Mouse (Mus musculus) T-helper 17 cell (primary cell): ENCODE results near the gene Gm20388.

ENCODE experiments used
- in situ Hi-C, 2 experiments: fragments of 300-600 bp; cut with MboI, MseI; formaldehyde crosslinking; loops; 1 replicate in 1 of 2; 2 replicates in 1 of 2; pipeline ENCODE4 v1.15.1; 2025; ENCODE audit warnings: high pct_unique_total_duplicates in 2 of 2

Gene Gm20388

DNA sequence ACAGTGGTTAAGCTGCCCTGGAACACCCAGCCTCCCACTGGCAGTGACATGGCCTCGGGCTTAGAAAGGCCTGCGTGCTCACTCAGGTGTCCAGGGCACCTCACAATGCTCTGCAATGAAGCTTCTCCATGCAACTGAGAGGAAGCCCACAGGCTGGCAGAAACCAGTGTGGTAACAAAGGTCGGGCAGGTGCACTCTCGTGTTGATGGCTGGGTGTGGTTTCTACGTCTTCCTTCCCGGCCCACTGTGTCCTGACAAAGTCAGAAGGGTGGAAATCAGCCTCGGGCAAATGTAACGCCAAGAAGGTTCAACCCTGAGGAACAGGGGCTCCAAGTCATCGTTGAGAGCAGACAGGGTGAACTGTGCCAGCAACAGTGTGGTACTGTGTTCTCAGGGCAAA lies 1084.8 kb downstream of the Gm20388 start:
- in situ Hi-C loops, result no loop called here

DNA sequence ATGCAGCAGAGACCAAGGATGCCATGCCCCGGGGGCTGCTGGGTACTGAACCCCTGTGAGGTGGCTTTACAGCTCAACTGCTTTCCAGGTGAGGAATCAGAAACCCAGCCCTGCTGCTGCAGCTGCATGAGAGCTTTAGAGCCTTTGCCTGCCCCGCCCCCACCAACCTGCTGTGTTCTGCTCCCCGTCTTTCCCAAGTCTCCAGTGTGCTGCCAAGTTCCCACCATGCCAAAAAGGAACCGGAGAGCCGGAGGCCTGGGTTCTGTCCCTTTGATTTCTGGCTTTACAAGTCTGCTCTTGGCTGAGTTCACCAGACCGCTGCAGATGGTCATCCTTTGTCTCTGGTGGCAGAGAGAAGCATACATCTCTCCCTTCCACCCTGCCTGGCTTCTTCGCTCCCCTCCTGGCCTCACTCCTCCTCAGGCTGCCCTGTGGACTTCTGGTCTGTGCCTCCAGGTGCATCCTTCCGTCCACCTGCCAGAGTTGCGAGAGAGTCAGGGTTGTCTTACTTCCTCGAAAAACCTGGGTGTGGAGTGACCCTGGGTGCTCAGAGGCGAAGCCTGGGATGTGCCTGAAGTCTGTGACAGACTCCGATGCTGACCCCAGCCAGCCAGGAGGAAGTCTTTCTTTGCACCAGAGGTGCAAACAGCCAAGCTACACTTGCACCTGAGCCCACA lies 1086.4 kb downstream of the Gm20388 start:
- in situ Hi-C loops, result no loop called here

DNA sequence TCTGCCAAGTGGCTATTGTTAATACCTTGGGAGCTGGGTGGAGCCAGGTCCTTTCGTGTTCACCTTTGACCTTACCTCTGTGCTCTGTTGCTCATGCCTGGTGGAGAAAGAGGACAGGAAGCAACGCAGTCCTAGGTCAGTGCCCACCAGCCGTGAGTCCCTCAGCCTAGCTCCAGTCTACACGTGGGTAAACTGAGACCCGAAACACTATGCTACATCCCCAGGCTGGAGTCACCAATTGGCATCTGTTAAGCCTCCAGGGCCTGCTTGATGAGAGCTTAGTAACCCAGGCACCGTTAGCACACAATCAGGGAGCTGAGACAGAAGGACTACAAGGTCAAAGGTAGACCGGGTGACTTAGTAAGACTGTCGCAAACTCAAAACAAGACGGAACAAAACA lies 1087.3 kb downstream of the Gm20388 start:
- in situ Hi-C loops, result no loop called here

DNA sequence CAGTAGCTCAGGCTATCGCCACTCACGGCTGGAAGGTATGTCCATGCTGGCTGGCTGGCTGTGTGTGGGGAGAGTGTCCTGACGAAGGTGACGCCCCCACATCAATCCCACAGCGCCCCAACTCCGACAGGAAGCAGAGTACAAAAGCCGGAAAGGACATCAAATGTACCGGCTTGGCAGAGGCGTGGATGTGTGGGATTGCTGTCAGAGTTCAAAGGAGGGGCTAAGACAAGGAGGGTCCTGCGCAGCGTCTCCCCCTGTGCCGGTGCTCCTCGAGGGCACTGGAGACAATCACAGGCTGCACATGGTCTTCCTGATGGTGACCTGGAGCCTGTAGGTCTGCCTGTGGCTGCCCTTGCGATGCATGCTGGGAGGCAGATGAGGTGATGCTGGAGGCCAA lies 1088.3 kb downstream of the Gm20388 start:
- in situ Hi-C loops, result no loop called here

DNA sequence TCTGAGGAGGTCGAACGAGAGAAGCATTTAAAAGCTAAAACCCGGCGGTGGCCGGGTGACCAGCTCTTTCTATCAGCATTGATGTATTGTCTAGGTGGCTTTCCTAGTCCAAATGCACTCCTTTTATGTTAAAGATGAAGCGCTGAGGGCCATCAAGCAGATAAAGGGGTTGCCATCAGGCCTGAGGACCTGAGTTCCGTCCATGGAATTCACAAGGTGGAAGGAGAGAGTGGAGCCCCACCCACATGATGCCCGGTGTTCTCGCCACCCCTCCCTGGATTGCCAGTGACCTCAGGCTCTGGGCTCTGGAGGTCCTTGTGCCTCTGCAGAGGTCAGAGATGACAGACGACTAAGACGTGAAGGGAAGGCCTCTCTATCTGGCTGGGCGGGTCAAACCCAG lies 1091.3 kb downstream of the Gm20388 start:
- in situ Hi-C loops, result no loop called here

DNA sequence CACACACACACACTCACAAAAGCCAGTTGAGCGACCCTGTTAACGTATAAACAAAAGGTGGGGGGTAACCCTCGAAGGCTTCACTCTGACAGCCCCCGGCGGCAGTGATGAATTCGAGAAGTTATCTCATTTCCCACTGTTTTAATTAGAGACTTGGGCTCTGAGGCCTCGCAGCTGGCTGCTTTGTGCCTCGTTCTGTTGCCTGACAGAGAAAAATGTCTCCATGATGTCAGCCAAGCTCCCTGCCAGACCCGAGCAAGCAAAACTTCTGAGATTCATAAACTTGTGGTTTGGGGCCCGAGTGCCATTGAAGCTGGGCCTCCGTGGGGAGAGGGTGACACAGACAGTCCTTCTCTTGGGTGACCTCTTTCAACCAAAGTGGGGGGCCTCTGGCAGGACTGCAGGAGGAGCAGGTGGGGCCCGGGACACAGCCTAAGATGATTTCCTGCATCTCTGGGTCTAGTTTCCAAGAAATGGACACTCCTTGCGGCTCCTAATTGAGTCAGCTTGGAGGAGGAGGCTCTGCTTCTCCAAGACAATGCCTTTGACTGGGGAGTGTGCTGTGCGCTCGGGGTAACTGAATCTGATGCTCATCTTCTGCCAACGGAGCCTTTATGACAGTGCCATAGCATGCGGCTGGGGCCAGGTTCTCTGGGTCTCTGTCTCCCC lies 1092.4 kb downstream of the Gm20388 start:
- in situ Hi-C loops, result no loop called here

DNA sequence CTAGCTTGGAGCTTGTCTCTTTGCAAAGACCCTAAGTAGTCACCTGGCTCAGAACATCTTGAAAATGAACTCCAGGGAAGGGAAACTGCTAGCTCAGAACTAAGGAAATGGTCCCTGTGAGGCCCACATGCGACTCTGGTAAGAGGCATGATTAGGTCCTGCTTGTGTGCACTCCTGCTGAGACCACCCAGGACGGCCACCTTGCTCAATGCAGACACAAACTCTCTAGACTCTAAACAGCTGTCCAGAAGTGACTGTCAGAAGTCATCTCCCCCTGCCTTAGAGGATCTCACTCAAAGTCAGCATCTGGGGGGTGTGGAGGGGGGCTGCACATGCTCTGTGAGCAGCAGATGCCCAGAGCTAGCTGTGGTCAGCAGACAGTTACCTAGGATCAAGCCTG lies 1093.0 kb downstream of the Gm20388 start:
- in situ Hi-C loops, result no loop called here

DNA sequence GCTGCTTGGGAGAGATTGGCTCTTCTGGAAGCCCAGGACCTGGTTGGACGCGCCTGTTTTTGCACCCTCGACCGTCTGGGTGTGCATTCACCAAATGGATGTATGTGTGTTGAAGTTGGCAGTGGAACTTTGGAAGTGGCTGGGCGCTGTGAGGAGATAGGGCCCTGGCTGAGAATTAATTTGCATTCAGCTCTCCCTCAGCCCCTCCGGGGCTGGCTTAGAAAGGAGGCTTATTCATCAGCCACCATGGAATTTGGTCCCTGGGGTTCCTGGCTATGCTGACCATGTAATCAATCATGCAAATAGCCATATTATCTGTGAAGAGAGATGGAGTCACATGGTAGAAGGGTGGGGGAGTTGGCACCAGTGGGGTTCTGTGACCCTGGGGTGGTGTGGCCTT lies 1102.7 kb downstream of the Gm20388 start:
- in situ Hi-C loops, result no loop called here

DNA sequence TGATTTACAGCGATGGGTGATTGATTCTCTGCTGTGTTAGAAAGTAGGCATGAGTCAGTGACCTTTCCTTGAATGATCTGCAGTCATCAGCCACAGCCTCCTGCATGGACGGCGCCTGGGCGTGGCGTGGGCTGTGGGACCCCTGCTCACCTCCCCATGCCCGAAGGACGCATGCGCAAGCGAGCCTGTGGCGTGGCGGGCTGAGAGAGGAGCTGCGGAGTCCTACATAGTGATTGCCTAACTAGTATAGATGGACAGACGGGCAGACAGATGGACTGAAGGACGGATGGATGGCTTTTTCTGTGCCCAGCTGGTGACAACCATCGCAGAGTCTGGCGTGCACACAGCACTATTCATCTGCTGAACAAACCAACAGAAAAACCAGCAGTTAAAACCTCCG lies 1106.0 kb downstream of the Gm20388 start:
- in situ Hi-C loops, result loop anchor here in 1 of 2 experiments (5.0 kb wide), 1 partner anchor 1661 kb away; no protein-coding TSS in a partner anchor

DNA sequence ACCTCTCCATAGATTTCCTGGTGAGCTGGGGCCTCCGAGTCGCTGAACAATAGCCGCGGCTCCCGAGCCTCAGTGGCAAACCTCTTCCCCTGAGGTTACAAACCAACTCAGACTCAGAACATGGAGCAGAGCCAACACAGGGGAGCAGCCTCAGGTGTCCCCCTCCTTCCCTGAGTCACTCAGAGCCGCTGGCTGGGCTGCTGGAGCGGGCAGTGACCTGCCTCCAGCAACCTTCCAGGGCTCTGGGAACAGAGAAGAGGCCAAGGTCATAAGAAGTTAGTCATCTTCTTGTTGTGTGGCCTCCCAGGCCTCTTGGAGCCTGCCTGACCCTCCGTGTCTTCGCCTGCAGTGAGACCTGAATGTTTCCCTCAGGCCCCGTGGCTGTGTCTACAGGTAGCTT lies 1107.6 kb downstream of the Gm20388 start:
- in situ Hi-C loops, result loop anchor here in 1 of 2 experiments (5.0 kb wide), 1 partner anchor 1659 kb away; no protein-coding TSS in a partner anchor

DNA sequence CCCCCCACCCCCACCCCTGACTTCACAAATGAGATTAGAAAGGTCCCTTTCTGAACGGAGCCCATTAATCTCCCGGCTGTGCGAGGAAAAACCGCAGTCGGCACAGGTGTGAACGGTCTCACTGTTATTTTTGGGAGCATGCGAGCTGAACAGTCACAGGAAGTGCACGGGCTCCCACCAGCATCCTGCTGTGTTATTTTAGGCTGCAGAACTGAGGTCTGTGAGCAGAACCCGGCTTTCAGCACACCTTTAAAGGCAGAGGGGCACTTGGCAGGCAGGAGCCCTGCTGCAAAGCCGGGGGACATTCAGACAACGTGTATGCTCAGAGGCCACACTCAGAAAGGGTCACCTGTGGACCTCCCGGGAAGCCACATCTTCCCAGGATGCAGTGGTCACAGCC lies 1110.8 kb downstream of the Gm20388 start:
- in situ Hi-C loops, result no loop called here

DNA sequence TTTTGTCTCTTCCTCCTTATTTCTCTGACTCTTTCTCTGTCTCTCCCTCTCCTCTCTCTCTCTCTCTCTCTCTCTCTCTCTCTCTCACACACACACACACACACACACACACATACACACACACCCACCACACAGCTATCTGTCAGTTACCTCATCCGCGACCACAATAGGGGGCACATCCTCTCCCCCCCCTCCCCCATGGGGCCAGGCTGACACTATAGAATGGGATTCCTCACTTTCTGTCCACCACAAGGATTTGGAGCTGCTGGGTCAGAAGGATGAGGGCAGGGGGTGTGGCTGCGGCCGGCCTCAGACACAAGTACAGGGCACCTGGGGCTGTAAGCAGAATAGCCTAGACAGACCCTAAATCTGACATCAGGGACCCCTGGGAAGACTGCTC lies 1112.4 kb downstream of the Gm20388 start:
- in situ Hi-C loops, result no loop called here

DNA sequence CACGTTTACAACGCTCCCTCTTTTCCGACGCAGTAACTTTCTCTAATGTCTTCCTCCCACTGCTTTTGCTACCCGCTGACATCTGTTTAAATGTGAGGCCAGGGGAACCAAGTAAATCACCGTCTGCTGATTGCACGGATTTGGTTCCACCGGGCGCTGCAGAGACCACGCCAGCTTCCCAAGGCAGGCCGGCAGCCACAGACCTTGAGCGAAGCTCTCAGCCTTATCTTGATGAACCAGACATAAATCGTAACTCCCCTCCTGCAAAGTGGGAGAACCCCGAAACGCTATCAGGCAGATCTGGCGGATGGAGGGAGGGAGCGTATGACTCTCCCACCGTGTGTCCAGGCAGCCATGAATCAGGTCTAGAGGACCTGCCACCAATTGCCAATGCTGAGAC lies 1113.1 kb downstream of the Gm20388 start:
- in situ Hi-C loops, result no loop called here

DNA sequence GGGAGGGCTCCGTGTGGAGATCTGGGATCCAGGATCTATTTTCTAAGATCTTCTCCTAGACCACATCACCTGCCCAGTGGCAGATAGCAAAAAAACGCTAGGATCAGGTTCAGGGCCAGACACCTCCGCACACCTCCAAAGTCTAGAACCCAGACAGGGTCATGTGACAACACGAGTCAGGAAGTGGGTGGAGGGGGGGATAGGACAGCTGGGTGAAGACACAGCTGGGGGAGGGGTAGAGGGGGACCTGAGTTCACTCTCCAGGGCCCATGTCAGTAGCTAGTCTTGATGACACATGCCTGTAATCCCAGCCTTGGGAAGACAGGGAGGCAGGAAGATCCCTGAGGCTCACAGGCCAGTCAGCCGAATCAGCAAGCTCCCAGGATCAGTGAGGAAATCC lies 1114.8 kb downstream of the Gm20388 start:
- in situ Hi-C loops, result no loop called here

DNA sequence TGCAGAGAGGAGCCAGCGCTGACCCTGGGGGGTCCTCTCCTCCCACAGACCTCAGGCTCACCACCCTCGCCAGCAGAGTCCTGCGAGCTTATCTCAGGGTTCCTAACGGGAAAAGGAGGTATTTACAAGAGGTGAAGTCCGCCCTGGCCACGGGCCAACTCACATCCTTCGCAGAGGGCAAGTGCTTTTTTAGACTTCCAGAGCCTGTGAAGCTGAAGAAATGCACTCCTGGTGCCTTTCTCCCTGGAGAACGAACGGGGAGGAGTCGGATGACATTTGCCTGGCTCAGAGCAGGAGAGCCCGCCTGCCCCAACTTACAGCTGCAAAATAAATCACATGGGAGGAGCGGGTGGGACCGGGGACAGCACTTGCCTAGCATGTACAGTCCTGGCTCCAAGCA lies 1117.1 kb downstream of the Gm20388 start:
- in situ Hi-C loops, result no loop called here

DNA sequence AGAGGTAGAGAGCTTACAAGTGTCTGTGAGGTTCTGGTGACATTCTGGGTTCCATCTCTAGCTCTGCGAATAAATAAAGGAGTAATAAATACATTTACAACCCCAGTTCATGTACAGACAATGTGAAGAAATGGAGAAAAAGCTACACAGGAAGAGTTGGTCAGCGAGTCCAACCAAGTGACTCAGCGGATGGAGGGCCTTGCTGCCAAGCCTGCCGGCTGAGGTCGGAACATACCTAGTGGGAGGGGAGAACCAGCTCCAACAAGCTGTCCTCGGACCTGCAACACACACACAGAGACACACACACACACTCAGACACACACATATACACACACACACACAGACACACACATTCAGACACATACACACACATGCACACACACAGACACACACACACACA lies 1118.4 kb downstream of the Gm20388 start:
- in situ Hi-C loops, result no loop called here

DNA sequence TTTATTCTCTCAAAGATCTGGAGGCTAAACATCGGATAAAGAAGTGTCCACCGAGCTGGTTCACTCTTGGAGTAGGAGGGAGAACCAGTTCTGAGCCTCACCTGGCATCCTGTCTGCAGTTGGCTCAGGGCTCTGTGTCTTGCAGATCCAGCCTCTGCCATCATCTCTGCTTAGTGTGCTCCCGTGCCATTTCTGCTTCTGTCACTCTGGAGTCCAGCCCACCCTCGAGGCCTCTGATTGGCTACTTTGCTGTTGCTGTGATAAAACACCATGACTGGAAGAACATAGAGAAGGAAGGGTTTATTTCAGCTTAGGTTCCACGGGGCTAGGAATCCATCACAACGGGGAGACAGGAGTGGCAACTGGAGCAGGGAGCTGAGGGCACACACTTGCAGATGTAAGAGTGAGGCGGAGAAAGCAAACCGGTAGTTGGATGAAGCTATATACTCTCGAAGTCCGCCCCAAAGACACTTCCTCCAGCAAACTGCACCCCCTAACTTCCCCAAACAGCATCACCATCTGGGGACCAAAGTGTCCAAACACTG lies 1119.9 kb downstream of the Gm20388 start:
- in situ Hi-C loops, result loop anchor here in 1 of 2 experiments (10.0 kb wide), 1 partner anchor 1896 kb away; no protein-coding TSS in a partner anchor

DNA sequence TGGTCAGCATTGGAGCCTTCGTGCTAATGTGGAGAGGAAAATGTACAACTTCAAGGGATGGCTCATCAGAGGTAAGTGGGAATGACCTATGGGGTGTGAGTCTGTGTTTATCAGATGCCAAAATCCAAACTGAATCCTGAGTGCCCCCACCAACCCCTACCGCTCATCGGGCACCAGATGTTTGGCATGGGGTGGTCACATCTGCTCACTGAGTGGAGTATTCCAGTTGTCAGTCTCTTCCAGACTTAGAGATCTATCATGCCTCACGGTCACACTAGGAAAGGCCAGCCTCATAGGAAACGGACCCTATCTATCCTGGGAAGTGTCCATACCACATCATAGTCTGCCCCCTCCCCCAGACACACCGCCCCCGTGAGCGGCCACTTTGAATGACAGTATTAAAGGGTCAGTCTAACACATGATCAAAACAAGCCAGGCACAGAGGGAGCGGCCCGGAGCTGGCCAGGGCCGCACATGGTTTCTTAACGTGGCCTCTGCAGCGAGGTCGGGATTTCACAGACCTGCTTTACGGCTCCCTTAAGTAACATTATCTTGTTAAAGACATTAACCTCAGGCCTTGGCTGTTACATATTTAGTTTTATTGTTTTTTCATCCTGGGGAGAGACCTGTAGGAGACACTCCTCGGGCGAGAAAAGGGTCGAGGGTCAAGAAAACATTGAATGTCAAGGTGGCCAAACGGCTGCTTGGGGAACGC lies 1122.8 kb downstream of the Gm20388 start:
- in situ Hi-C loops, result loop anchor here in 1 of 2 experiments (10.0 kb wide), 1 partner anchor 1899 kb away; no protein-coding TSS in a partner anchor

DNA sequence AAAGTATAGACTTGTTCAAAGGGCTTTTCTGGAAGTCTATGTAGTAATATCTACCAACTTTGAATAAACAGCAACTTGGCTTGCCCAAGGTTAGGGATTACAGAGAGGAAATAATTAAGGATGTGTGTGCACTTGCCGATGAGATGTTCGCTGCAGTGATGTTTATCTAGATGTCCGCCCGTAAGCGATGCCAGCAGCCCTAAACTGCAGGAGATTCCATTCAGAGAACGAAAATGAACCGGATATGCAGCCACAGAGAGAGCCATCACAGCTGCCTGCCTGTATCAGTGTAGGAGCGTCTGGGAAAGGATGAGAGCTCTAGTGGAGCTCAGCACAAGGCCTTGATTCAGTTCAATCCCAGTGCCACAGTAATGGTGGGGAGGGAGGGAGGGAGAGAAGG lies 1125.0 kb downstream of the Gm20388 start:
- in situ Hi-C loops, result loop anchor here in 1 of 2 experiments (10.0 kb wide), 1 partner anchor 1901 kb away; no protein-coding TSS in a partner anchor

DNA sequence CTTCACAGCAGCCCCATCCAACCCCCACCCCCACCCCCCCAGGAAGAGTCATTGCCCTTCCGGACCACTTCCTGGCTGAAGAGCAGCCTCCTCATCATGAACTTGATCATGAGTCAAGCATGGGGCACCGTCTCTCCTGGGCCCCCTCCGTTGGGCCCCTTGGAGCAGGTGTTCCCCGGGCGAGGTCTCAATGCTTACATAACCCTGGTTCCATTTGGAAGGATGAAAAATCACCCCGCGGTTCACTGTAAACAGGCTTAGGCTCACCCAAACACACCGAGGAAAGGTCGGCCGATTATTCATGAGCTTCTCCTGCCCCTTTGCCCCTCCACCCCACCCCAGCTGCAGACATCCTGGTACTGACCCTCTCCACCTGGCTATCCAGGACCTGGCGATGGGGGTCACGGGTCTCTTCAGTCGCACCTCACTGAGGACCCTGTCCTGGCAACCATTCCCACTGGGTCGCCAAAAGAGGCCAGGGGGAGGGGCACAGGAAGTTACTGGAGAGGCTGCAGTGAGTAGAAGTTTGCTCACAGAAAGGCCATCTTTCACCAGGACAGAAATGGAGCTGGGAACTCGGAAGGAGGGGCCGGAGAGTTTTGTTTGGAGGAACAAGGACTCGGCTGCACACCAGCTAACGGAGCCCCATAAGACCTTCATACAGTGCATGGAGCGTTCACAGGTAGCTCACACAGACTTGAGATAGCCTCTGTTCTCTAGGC lies 1133.2 kb downstream of the Gm20388 start:
- in situ Hi-C loops, result no loop called here

DNA sequence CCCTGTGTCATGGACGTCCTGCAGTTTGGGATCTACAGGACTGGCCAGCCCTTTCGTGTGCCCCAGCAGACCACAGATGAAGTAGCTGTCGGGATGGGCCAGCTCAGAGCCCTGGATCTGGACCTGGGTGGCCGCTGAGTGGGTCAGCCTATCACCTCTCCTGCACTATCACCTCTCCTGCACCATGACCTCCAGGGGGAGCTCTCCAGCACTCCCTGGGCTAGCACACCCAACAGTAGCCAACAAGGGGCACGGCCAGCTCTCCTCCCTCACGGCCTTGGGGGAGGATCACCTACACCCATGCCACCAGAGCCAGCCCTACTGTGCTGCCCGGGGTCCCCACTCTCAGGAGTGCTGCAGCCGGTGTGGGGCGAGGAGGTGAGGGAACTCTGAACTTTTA lies 1136.8 kb downstream of the Gm20388 start:
- in situ Hi-C loops, result no loop called here

DNA sequence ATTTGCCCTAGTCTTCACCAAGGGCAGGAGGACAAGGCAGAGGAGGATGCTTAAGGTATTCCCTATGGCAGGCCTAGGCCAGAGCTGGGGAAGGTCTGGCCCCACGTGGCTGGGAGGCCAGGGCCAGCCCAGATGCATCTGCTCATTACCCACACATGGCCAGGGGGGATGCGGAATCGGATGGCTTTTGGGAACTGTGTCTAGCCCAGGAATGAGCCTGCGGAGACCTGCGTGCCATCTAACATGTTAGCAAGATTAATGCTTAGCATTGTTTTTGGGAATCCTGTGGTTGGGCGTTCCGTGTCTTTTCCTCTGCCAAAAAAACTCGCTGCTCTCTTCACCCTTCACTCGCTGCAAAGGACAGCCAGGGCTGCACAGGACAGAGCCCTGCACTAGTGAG lies 1147.4 kb downstream of the Gm20388 start:
- in situ Hi-C loops, result no loop called here
